Mouse (Mus musculus) telencephalon, adult 2 months (tissue): ENCODE data around the gene Ltc4s.

Experiments used
- DNase-seq: peaks from one replicate; pipeline ENCODE4 v3.0.0-alpha.2; 2011; ENCODE audit warnings: low read depth, low spot score

Ltc4s gene

GRCm38 (mm10) chr11:50224671-50225530 lies 13.5 kb downstream of the Ltc4s start:
- DNase-seq: no peak

GRCm38 (mm10) chr11:50223783-50224662 lies 14.4 kb downstream of the Ltc4s start:
- DNase-seq: no peak

DNA sequence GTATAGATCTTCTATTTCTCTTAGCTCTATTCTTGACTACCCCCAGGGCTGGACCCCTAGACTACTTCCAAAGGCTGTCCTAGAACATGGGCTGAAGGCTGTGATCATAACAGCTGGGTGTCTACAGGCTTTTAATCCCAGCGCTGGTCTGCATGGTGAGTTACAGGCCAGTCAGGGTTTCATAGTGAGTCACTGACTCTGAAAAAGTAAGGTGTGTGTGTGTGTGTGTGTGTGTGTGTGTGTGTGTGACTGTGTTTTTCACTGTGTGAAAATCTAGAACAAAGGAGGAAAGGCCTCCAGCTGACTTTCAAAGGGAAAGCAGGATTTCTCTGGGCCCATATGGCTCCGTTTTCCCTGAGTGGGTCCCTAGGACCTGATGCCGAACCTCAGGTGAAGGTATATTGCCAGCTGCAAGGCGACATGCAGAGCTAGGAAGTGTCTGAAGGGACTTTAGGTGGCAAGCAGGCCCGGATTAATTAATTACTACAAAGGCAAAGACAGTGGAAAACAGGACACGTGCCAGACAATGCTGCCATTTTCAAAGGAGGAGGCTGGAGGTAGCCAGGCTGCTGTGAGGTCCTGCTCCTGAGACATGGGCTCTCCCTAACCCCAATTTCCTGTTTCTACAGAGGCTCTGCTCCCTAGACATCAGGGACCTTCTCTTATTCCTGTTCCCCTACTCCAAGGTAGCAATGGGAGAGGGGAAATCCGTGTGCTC lies 15.7 kb downstream of the Ltc4s start:
- no peak for DNase-seq

DNA sequence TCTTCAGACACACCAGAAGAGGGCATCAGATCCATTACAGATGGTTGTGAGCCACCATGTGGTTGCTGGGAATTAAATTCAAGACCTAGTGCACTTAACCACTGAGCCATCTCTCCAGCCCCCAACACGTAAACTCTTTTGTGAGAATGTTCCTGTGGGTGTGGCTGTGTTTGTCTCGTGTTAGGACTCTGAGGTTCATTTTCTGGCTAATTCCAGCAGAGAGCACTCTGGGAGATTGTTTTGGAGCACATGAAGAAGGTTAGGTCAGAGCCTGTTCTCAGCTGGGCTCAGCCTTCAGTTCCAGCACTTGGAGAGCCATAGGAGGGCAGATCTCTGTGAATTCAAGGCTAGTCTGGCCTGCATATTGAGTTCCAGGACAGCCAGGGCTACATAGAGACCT lies 18.6 kb downstream of the Ltc4s start:
- DNase-seq: no peak

DNA sequence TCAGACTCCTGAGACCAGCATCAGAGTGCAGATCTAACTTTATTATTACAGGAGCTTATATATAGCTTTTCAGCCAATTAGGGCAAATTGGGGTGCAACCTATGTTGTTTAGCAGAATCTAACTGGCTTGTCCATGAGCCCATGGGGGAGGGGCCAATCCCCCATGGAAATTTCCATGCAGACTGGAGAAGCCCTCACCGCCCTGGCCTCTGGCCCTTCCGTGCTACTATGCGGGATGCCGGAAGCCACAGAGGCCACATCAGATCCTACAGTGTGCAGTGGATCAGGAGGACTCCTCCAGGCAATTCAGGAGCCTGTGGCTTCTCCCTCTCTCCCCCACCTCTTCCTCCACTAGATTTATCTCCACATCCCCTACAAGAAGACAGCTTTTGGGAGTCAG lies 20.6 kb downstream of the Ltc4s start:
- no peak for DNase-seq

DNA sequence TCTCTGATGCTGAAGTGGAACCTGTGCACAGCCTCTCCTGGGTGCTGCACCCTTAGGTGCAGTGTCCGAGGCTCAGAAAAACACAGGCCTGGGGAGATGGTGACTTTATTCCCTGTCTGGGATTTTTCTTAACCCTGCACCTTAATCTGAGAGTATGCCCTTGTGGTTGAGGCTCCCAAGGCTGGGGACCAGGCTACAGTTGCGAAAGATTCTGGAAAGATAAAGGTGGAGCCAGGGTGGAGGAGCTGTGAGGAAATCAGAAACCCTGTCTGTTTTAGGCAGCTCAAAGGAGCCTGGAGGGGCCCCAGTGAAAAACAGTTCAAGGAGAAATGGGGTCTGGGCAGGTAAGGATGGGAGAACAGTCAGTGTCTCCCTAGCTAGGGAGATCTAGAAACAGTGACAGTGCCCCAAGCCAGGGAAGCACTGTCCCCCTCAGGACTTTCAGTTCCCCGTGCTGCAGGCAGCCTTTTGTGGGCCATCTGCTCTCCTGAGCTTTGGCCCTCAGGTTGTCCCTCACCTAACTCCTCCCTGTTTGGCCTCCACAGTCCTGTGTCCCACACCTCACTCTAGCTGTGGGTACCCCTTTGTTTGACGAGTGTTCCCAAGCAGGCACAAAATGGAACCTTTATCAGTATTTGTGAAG lies 21.6 kb downstream of the Ltc4s start:
- no peak for DNase-seq

- DNase-seq: no peak
These were observed 22.8 kb downstream of the Ltc4s start for GRCm38 (mm10) chr11:50215633-50216032.

GRCm38 (mm10) chr11:50214631-50215030 lies 23.8 kb downstream of the Ltc4s start:
- DNase-seq: no peak

DNA sequence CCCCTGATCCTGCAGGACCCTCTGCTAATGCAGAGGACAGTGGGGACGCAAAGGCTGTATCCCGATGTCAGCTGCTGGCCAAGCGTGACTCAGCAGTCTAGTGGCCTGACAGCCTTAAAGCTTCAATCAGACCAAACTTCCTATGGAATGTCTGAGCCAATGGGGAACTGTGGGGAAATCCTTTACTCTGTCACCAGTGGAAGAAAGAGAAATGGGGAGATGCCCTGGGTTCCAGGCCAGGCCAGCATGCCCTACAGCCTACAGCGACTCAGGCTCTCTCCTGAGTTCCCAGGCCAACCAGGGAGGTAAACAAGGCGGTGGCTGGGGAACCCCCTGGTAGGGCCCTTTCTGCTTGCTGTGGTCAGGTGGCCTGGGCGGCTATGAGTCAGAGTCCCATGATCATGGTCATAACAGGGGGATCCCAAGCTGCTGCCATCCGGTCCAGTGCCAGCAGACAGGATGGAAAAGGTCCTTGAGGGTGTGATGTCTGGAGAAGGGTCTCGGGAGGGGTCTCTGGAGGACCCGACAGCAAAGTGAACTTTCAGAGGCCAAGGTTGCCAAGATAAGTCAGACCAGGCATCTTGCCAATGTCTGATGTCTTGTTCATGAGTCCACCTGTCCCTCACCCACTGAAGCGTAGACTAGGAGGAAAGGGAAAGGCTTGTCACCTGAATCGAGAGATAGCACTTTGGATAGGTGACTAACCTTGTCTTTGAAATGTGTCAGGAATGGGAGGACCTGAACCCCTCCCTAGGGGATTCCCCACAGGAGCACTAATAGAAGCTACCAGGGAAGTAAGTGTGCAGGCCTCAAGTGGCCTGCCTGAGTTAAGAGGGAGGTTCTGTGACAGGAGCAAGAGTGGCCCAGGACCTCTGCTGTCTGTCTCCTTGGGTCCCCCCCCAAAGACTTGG lies 25.3 kb downstream of the Ltc4s start:
- no peak for DNase-seq

GRCm38 (mm10) chr11:50212060-50212739 lies 26.2 kb downstream of the Ltc4s start:
- DNase-seq: no peak

- DNase-seq: no peak
These were observed 26.9 kb downstream of the Ltc4s start for GRCm38 (mm10) chr11:50211322-50212059.

- no peak for DNase-seq
These were observed 27.8 kb downstream of the Ltc4s start, which contains the start of the genes Sqstm1 and Mgat4b for GRCm38 (mm10) chr11:50210505-50211151. Sqstm1 (minus strand) TSS chr11:50210827. Mgat4b (plus strand) TSS chr11:50210890.

DNA sequence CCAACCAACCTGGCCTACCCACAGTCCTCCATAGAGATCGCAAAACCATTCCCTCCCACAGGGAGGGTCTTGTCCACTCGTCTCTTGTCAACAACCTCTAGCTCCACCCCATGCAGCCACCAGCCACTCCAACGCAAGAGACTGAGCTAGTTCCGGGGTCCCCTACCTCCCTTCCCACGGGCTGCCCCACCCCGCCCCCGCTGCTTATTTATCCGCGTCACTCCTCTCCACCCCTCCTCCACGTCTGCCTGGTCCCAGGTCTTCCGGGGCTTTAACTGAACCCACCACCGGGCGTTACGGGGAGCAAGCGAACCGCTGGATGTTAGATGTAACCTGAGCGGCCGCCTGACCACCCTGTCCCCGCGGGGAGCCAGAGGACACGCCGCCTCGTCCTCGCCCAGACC lies 28.3 kb downstream of the Ltc4s start:
- DNase-seq: peak; percentile 91

- DNase-seq: no peak
These were observed 30.4 kb downstream of the Ltc4s start for GRCm38 (mm10) chr11:50208039-50208438.

DNA sequence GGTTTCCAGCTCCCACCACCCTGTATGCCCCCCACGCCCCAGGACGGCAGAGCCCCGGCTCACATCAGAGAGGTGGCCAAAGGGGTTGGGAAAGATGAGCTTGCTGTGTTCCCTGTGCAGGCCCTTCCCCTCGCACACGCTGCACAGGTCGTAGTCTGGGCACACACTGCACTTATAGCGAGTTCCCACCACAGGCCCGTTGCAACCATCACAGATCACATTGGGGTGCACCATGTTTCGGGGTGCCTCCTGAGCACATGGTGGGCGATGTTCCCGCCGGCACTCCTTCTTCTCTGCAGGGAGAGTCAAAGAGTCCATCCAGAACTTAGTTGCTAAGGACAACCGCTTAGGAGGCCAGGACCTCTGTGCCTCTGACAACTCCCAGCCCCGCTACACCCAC lies 31.1 kb downstream of the Ltc4s start:
- no peak for DNase-seq

GRCm38 (mm10) chr11:50206037-50206436 lies 32.4 kb downstream of the Ltc4s start:
- DNase-seq: no peak

GRCm38 (mm10) chr11:50205434-50205833 lies 33.0 kb downstream of the Ltc4s start:
- DNase-seq: no peak

DNA sequence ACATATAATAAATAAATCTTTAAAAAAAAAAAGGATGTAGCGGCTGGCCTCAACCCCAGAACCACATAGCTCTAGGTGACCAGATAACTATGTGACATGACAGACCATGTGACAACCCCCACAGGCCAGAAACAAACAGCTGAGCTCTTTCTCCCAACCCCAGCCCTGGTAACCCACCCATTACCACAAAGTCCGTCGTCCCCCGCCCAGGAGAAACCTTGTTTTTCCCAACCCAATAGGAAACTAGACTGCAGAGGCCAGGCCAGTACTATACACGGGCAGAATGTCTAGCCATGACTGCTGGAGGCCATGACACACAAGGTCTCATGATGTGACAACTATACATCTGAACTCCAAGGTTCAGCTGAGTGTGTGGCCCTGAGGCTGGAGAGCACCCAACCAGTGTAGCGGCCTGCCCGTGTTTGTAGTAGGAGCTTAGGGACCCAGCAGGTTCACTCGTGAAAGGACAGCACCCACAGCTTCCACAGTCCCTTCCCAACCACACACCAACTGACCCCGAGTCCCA lies 35.1 kb downstream of the Ltc4s start:
- DNase-seq: no peak
